Mouse (Mus musculus) midbrain, embryonic 15.5 days (tissue): ENCODE results near the gene Spryd7. TPM values are rescaled to one million over a fixed set of nuclear protein-coding genes. Genes with fewer than 3 reads are reported as not detected.
"Not testable (repeated sequence)": the region's sequence is repeated elsewhere in the genome, so short reads cannot be mapped to it uniquely, and the experiment has no call there.

ENCODE experiments used
- ATAC-seq: fragments of 200-750 bp; cut with Nextera tagmentation; replicated peaks from 2 replicates; pipeline ENCODE4 v1.8.0; 2017; ENCODE audit warnings: moderate TSS enrichment
- H3K27ac ChIP-seq: fragments of 300-500 bp; sonication (generic); 2 replicates; pipeline ENCODE4 v1.5.1; 2015; ENCODE audit warnings: mild to moderate bottlenecking, inconsistent platforms
- H3K27me3 ChIP-seq: fragments of 300-500 bp; sonication (generic); replicated peaks from 2 replicates; pipeline ENCODE4 v1.6.1; 2015; ENCODE audit warnings: inconsistent platforms
- H3K36me3 ChIP-seq: fragments of 300-500 bp; sonication (generic); replicated peaks from 2 replicates; pipeline ENCODE4 v1.6.1; 2015; ENCODE audit warnings: inconsistent platforms
- H3K4me1 ChIP-seq: fragments of 300-500 bp; sonication (generic); 2 replicates; pipeline ENCODE4 v1.6.1; 2015; ENCODE audit warnings: inconsistent platforms
- H3K4me2 ChIP-seq: fragments of 300-500 bp; sonication (generic); 2 replicates; pipeline ENCODE4 v1.6.1; 2015; ENCODE audit warnings: inconsistent platforms, mild to moderate bottlenecking, moderate library complexity
- H3K4me3 ChIP-seq: fragments of 300-500 bp; sonication (generic); 2 replicates; pipeline ENCODE4 v1.5.1; 2015; ENCODE audit warnings: mild to moderate bottlenecking, inconsistent platforms
- H3K9ac ChIP-seq: fragments of 300-500 bp; sonication (generic); 2 replicates; pipeline ENCODE4 v1.6.1; 2015; ENCODE audit warnings: mild to moderate bottlenecking, inconsistent platforms
- H3K9me3 ChIP-seq: fragments of 300-500 bp; sonication (generic); 2 replicates; pipeline ENCODE4 v1.6.1; 2016; ENCODE audit warnings: inconsistent platforms
- WGBS: fragments of 180-500 bp; shearing (Covaris S2); methylation state at CpG from one replicate; pipeline ENCODE4 v1.1.7; 2015; ENCODE audit warnings: mixed read lengths; 5-methylcytosine and 5-hydroxymethylcytosine counted together
- polyA plus RNA-seq: library from polyadenylated mRNA; unstranded; fragments of >200 nt; fragmentation: Nextera tagmentation; extraction: Ambion mirVana; gene quantifications from 2 replicates; pipeline ENCODE4 v1.2.1, GENCODE M21; 2015

Gene Spryd7
- 49.8 and 52.5 TPM in 2 replicates for polyA plus RNA-seq

DNA sequence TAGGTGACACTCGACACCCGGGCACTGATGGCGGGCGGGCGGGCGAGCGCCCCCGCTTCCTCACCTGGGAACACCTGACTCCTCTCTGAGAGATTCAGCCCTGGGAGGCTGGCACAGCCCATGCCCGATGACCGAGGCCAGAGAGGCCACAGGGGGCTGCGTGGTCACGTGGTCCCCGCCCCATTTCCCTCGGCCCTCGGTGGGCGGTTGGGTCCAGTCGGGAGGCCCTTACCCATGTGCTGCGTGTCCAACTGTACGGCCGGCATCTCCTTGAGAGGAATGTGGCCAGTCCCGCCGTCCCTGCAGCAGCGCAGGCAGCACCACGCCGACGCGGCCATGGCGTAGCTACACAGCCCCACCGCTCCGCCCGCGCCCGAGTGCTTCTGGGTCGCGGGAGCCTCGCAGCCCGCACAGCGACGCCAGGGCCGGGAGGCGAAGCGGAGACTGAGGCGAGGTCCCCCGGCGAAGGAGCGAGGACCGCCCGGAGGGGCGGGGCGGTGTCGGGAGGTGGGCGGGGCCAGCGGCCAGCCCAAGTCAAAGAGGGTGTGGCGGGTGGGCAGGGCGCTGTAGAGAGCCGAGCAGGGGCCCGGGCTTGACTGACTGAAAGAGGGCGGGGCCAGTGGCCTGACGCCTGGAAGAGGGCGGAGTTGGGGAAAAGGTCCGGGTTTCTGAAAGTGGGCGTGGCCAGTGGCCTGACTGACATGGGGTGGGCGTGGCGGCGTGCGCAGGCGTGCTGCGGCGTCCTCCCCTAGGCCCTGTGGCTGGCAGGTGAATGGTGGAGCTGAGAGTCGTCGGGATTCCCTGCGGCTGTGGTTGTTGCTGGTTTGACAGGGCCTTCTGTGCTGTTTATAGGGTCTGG lies at the start of gene Spryd7:
Gene Spryd7, minus strand, starts transcription at position 598 of the 859 bp plus-strand sequence.
- under 1% methylated on average over 72 of the region's 72 CpGs for WGBS
- H3K4me2 ChIP-seq: peak within 1 kb of the TSS; percentile 81
- H3K9me3 ChIP-seq: no peaks in the 10 kb centered on the region
- peak within 1 kb of the TSS; percentile 89 for H3K4me3 ChIP-seq
- no peaks in the 10 kb centered on the region for H3K27me3 ChIP-seq
- H3K36me3 ChIP-seq: no peaks in the 10 kb centered on the region
- peak; percentile 98 for ATAC-seq
- peak within 1 kb of the TSS; percentile 65 for H3K9ac ChIP-seq
- H3K27ac ChIP-seq: peak within 1 kb of the TSS; percentile 95
- peaks cover 14% of the 10 kb centered on the region for H3K4me1 ChIP-seq

- Histone ChIP-seq H3K36me3 (peaks cover 29% of the 10 kb centered on the region), H3K4me1 (peaks cover 16% of the 10 kb centered on the region)
- not testable (repeated sequence) for H3K9ac ChIP-seq, H3K4me2 ChIP-seq, H3K4me3 ChIP-seq, ATAC-seq, H3K27ac ChIP-seq, H3K9me3 ChIP-seq, H3K27me3 ChIP-seq
- 85% methylated on average over 2 of the region's 2 CpGs for WGBS
Observed at GRCm38 (mm10) chr14:61606088-61606487, 49.4 kb upstream of the Spryd7 start.

DNA sequence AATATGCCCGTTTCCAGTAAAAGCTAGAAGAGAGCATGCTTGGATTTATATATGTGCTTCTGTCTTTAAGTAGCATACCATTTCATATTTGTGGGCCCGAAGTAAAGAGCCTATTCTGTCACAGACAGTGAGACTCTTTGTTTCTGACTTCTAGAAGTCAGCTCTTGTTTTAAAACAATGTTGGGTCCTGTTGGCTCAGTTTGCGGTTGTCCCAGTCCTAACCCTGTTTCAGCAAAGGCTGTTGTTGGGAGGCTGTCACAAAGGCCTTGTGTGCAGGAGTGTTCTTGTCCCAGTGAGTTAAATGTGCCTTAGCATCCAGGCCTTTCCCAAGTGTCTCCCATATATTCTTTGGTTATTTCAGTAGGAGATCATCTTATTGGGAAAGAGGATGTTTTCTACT lies 47.4 kb upstream of the Spryd7 start:
- Histone ChIP-seq H3K4me3 (no peak overlapping the region), H3K27ac (no peak overlapping the region), H3K9ac (no peak overlapping the region), H3K36me3 (peaks cover 29% of the 10 kb centered on the region), H3K4me2 (no peak overlapping the region), H3K4me1 (peaks cover 26% of the 10 kb centered on the region), H3K27me3 (no peaks in the 10 kb centered on the region), H3K9me3 (no peaks in the 10 kb centered on the region)
- ATAC-seq: no peak
- WGBS: 93% methylated on average over 3 of the region's 3 CpGs

DNA sequence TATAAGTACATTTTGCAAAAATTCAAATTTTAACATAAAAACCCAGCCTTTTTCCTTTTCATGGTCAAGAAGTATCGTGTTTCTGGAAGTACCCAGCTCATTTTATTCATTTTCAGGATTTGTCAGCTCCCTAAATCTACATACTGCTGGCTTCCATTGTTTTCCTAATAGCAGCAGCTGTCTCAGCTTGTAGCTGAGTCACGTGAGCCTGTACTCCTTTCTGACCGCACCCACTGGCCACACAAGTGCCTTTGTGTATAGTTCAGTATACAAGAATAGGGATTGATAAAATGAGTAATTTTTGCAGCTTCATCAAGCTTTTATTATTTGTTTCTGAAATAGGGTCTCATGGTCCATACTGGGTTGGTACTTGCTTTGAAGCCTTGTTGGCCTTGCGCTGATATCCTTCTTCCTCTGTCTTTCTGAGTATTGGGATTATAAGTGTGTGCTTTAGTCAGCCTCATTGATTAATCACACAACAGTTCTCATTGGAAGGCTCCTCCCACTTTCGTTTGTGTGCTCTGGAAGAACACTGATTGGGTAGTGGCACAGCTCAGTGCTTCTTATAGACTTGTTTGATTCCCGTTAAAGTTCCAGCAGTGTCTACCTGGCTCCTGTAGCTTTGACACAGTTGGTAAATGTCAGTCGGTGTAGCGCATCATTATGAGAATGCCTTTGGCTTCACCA lies 46.5 kb upstream of the Spryd7 start:
- WGBS: 61% methylated on average over 8 of the region's 8 CpGs
- no peak for ATAC-seq
- Histone ChIP-seq H3K9me3 (no peaks in the 10 kb centered on the region), H3K4me2 (no peak overlapping the region), H3K4me1 (peaks cover 26% of the 10 kb centered on the region), H3K9ac (no peak overlapping the region), H3K36me3 (peaks cover 29% of the 10 kb centered on the region), H3K27me3 (no peaks in the 10 kb centered on the region), H3K27ac (no peak overlapping the region), H3K4me3 (no peak overlapping the region)

DNA sequence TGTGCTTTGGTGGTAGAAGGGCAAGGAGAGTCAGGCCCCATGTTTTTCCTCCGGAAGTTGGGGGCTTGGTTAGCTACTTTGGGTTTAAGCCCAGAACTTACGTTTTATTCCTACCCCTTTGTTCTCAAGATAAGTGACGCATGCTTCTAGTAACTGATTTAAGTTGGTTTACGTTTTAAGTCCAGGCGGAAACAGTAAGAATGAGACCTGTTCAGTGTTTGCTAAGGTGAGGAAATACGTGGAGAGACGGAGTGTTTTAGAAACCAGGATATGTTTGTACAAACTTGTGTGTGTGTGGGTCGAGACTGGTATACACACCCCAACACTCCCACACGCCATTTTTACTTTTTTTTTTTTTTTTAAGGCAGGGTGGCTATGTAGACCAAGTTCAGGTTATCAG lies 44.7 kb upstream of the Spryd7 start:
- Histone ChIP-seq H3K27ac (no peak overlapping the region), H3K4me1 (peaks cover 26% of the 10 kb centered on the region), H3K9ac (no peak overlapping the region), H3K9me3 (no peaks in the 10 kb centered on the region), H3K36me3 (peaks cover 19% of the 10 kb centered on the region), H3K27me3 (no peaks in the 10 kb centered on the region), H3K4me3 (no peak overlapping the region; the same call in 1 of the 2 replicates), H3K4me2 (peak overlapping the region; percentile 63)
- ATAC-seq: no peak
- WGBS: 90% methylated on average over 9 of the region's 9 CpGs

DNA sequence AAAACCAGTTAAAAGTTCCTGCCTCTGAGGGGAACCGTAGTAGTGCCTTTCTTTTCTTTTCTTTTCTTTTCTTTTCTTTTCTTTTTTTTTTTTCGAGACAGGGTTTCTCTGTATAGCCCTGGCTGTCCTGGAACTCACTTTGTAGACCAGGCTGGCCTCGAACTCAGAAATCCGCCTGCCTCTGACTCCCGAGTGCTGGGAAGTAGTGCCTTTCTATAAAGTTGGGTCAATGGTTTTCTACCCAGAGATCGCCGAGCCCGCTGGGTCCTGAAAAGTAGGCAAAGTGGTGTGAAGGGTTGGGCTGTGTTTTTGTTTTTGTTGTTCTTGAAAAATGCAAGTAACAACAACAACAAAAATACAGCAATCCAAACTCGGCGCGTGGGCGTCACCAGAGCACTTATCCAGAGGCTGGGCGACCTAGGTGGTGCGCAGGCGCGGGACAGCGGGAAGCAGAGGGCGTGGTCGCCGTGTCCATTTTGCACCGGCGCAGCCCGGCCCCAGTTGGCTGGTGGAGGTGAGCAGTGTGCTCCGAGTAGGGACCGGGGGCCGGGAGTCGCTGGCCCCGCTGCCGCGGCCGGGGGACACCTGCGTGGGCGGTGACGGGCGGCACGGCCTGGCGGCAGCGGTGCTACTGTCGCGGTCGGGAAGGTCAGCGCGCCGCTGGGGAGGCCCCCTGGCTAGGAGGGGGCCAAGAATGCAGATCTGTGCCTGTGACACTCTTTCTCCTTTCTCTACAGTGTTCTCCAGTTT lies 42.5 kb upstream of the Spryd7 start:
- 4% methylated on average over 44 of the region's 44 CpGs for WGBS
- peaks cover under 1% of the 10 kb centered on the region; the same call in 1 of the 2 replicates for H3K36me3 ChIP-seq
- H3K27me3 ChIP-seq: no peaks in the 10 kb centered on the region
- H3K4me1 ChIP-seq: peaks cover 26% of the 10 kb centered on the region
- peak overlapping the region; percentile 89 for H3K27ac ChIP-seq
- H3K4me2 ChIP-seq: peak overlapping the region; percentile 63
- ATAC-seq: peak; percentile 97
- peak overlapping the region; percentile 94 for H3K9ac ChIP-seq
- H3K9me3 ChIP-seq: no peaks in the 10 kb centered on the region
- H3K4me3 ChIP-seq: peak overlapping the region; percentile 92

GRCm38 (mm10) chr14:61597968-61598367 lies 41.3 kb upstream of the Spryd7 start, which contains the start of gene Trim13:
Gene Trim13 (plus strand): TSS chr14:61598247.
- Histone ChIP-seq H3K9ac (no peak within 1 kb of the TSS), H3K36me3 (no peaks in the 10 kb centered on the region), H3K27ac (no peak within 1 kb of the TSS), H3K4me2 (peak within 1 kb of the TSS; percentile 63), H3K4me1 (peaks cover 20% of the 10 kb centered on the region), H3K9me3 (no peaks in the 10 kb centered on the region), H3K4me3 (peak within 1 kb of the TSS; percentile 92), H3K27me3 (no peaks in the 10 kb centered on the region)
- 55% methylated on average over 5 of the region's 5 CpGs for WGBS
- no peak for ATAC-seq

GRCm38 (mm10) chr14:61596719-61597426 lies 40.2 kb upstream of the Spryd7 start:
- ATAC-seq: no peak
- no peak overlapping the region for H3K27ac ChIP-seq
- H3K9me3 ChIP-seq: no peaks in the 10 kb centered on the region
- peaks cover 18% of the 10 kb centered on the region for H3K4me1 ChIP-seq
- WGBS: 90% methylated on average over 9 of the region's 9 CpGs
- no peaks in the 10 kb centered on the region for H3K36me3 ChIP-seq
- H3K4me2 ChIP-seq: no peak overlapping the region
- H3K9ac ChIP-seq: no peak overlapping the region
- no peaks in the 10 kb centered on the region for H3K27me3 ChIP-seq
- no peak overlapping the region for H3K4me3 ChIP-seq

GRCm38 (mm10) chr14:61589288-61590065 lies 32.8 kb upstream of the Spryd7 start:
- Histone ChIP-seq H3K9ac (no peak overlapping the region), H3K27ac (no peak overlapping the region), H3K9me3 (no peaks in the 10 kb centered on the region), H3K36me3 (no peaks in the 10 kb centered on the region), H3K4me2 (no peak overlapping the region), H3K4me3 (no peak overlapping the region), H3K27me3 (no peaks in the 10 kb centered on the region), H3K4me1 (no peaks in the 10 kb centered on the region)
- ATAC-seq: no peak
- 87% methylated on average over 4 of the region's 4 CpGs for WGBS

- WGBS: 91% methylated on average over 8 of the region's 8 CpGs
- no peak overlapping the region for H3K4me3 ChIP-seq
- no peak for ATAC-seq
- H3K36me3 ChIP-seq: no peaks in the 10 kb centered on the region
- H3K27me3 ChIP-seq: no peaks in the 10 kb centered on the region
- no peak overlapping the region for H3K27ac ChIP-seq
- H3K9me3 ChIP-seq: no peaks in the 10 kb centered on the region
- H3K9ac ChIP-seq: no peak overlapping the region
- H3K4me1 ChIP-seq: no peaks in the 10 kb centered on the region
- no peak overlapping the region for H3K4me2 ChIP-seq
Observed at GRCm38 (mm10) chr14:61575941-61576340, 19.3 kb upstream of the Spryd7 start.

DNA sequence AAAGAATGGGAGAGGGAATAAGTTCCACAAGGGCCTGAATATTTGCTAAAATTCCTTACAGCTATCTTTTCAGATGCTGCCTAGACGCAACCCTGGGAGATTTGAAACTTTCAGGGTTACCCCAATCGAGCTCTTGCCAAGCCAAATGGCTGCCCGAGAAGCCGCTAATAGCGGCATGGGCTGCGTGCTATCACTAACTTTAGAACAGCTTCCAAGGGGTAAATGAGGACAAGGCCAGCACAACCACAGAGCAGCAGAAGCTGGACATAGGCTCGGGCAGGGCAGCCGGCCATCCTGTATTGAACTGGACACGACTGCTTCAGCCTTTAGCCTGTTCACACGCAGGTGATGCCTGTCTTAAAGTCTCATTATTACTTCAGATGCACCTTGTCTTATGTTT lies 18.4 kb upstream of the Spryd7 start:
- WGBS: 89% methylated on average over 10 of the region's 10 CpGs
- no peak overlapping the region for H3K4me2 ChIP-seq
- no peaks in the 10 kb centered on the region for H3K9me3 ChIP-seq
- H3K36me3 ChIP-seq: no peaks in the 10 kb centered on the region
- no peak overlapping the region for H3K27ac ChIP-seq
- ATAC-seq: no peak
- H3K27me3 ChIP-seq: no peaks in the 10 kb centered on the region
- H3K4me3 ChIP-seq: no peak overlapping the region
- H3K4me1 ChIP-seq: no peaks in the 10 kb centered on the region
- no peak overlapping the region for H3K9ac ChIP-seq
